Mouse (Mus musculus) gastrocnemius, postnatal 4 days (tissue): ENCODE measurements around the gene Pgf. TPM values are rescaled to one million over a fixed set of nuclear protein-coding genes. Genes with fewer than 3 reads are reported as not detected.
"Not testable (repeated sequence)": the region's sequence is repeated elsewhere in the genome, so short reads cannot be mapped to it uniquely, and the experiment has no call there.

ENCODE experiments used
- DNase-seq, 2 experiments: peaks; one replicate each; pipeline ENCODE4 v3.0.0; 2021 to 2022; ENCODE audit warnings: low spot score in 2 of 2, mixed read lengths in 2 of 2
- total RNA-seq, 2 experiments: library from RNA; stranded (reverse); gene quantifications; 2 replicates each; pipeline ENCODE4 v1.2.3; 2021

The Pgf gene
- total RNA-seq, 2 experiments from 2014 or later: 5.6 to 6.4 TPM

DNA sequence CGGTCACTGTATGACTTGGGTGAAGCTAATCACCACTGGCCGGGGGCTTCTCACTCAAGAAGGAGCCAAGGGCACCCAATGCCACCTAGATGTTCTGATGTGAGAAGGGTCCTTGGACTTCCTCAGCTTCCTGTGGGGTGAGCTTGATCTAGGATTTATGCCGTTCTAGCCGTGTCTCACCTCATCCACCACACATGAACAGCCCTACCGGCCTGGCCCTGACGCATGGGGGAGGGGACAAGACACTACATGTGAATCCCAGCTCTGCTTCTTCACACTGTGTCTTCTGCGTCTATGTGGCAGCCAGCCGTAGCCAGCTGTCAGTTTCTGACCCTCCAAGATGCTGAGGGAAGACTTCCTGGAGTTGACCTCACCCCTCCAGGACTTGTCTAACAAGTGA lies 18.8 kb downstream of the Pgf start:
- DNase-seq: no peak

DNA sequence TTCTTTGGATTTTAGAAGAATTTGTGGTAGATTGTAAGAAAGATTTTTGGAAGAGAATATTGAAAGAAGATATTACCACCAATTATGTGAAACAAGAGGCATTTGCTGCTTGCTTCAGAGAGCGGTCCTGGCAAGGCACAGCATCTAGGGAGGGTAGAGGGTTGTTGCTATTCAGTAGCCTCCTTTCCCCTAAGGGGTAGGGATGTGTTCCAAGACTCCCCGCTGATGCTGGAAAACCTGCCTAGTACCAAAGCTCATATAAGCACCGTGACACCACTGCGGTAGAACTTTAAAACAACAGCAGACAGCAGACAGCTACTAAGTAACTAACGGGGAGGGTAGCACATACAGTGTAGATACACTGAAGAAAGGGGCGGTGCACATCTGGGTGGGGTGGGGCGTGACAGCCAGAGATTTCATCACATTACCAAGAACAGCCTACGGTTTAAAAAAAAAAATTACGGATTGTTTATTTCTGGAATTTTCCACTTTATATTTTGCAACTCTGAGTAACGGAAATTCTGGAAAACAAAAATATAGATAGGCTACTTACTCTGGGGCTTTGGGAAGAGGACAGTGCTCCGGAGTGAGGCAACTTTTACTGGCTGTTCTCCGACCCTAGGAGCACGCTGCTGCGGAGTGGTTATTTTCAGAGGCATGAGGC lies 19.7 kb downstream of the Pgf start:
- no peak for DNase-seq

DNA sequence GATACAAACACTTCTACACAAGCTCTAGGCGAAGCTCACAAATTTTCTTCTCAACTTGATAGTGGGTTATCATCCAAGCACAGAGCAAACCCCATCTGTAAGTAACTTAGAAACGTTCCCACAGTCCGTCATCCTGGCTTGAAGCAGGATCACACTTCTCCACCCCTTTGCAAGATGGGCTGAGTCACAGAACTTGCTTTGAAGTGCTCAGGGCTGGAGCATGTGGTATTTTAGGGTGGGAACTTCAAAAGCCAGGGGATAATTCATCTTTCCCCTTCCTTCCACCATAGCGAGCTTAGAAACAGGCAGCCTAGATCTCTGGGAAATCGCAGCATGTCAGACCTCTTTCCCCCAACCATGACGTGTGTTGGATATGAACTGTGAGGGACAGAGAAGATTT lies 21.3 kb downstream of the Pgf start:
- no peak for DNase-seq

DNA sequence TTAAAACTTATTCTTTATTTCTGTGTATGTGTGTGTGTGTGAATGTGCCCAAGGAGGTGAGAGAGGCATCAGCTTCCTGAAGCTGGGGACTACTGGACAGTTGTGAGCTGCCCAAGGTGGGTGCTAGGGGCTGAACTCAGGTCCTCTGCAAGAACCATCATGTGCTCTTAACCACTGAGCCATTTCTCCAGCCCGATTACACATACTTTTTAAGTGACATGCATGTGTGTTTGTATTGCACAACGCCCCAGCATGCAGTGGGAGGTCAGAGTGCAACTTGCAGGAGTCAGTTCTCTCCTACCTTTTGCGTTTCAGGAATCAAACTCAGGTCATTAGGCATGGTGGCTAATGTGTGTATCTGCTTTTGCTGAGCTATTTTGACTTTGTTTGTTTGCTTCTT lies 24.6 kb downstream of the Pgf start:
- DNase-seq: no peak

DNA sequence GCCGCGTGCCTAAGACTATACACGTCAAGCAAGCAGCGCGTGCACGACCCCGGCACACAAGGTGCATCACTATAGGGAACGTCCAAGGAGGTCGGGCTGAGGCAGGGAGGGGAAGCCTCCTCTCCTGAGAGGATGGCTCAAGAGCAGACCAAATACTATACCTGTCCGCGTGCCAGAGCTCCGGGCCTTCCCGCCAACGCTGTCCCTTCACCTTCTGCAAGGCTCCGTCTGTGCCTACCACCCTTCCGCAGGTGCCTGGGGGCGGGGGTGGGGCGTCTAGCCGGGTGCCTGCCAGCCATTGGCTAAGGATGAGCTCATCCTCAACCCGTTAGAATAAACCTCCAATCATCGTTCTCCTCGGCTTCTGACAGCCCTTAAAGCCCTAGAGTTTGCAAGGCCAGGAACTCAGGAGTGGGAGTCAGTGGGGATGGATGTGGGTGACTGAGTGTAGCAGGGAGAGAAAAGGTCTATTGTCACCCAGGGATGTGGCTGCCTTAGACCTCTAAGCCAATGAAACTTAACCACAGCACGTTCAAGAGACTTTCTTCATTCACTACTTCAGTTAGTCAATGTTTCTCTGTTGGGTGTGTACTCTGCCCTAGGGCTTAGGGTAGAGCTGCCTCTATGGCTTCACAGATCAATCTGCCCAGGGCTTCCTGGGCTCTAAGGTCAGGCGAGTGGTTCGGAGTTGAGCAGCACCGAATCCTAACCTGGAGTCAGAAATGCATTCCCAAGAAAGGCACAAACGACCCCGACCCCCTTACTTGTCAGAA lies 26.4 kb downstream of the Pgf start, which contains the start of gene Rps6kl1:
Gene Rps6kl1 (minus strand): TSS at position 263 of the 773 bp plus-strand sequence.
- no peak for DNase-seq

DNA sequence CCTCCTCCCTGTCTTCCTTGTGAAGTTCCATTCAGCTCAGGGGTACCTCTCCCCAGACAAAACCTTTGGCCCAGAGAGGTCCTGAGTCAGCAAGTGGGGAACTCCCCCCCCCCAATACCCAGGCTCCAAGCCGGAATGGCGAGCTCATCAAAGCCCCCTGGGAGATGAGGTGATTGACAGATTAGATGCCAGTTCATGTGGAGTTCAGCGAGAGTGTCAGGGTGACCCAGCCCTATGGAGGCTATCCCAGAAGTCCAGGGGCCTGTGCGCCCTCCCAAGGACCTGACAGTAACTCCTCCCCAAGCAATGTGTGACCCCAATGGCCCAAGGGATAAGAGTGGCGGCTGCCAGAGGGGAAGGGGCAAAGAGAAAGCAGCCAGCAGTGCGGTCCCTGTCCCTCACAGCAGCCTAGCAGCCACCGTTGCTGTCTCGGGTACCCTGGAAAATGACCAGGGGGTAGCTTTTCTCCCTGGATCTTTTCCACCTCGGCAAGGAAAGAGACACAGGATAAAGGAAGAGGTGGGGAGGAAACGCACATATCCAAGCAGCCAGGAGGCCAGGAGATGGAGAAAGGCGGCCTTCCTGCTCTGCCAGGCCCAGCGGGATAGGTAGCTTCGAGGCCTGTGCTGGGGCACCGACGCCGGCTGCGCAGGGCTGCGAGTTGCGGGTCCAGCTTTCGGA lies 27.1 kb downstream of the Pgf start:
- DNase-seq: no peak

DNA sequence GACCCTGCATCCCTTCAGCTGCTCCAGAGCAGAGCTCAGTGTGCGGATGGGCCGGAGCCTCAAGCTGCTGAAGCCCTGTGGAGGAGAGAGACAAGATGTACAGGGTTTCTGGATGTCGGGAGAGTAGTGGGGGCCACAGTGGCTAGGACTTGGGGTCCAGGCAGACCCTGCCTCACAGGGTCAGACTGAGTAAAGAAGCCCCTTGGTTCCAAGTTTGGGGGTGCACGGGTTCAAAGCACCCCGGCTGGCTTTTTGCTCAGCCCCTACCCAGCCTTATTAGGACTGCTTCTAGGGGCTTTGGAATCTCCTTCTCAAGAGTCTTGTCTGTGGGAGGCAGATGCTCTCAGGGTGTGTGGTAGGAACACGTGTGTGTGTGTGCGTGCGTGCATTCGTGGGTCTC lies 30.7 kb downstream of the Pgf start:
- DNase-seq: no peak

DNA sequence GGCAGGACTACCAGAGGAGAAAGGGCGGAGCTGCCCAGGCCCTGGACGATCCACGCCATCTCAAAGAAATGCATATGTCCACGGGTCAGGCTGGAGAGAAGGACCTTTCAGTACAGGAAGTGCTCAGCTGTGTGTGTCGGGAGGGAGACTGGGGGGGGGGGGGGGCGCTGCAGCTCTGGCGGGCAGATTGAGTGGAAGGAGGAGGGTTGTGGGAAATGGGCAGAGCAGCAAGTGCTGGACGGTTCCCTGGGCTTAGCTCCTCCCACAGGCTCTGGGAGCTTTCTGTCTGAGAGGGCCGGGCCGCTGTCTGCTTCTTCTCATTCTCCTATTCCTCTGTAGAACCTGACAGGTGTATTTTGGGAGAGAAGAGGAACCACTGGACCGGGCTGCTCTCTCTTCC lies 31.2 kb downstream of the Pgf start:
- DNase-seq: no peak

DNA sequence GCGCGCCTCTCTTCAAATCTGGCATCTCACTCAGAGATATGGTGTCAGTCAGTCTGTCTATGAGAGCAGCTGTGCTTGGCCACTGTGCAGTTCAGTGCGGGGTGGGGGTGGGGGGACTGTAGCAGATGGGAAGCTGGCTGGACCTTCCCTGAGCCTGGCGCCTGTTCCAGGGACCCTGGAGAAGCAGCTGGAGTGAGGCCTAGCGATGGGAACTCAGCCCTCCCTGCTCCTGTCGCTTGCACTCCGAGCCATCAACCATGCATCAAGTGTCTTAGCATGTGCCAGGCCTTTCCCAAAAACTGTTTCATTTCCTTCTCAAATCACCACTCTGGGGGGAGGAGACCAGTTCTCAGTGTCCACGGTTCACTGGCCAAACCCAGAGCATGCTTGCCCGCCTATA lies 32.0 kb downstream of the Pgf start:
- peak; percentile 64 to 82 for DNase-seq

DNA sequence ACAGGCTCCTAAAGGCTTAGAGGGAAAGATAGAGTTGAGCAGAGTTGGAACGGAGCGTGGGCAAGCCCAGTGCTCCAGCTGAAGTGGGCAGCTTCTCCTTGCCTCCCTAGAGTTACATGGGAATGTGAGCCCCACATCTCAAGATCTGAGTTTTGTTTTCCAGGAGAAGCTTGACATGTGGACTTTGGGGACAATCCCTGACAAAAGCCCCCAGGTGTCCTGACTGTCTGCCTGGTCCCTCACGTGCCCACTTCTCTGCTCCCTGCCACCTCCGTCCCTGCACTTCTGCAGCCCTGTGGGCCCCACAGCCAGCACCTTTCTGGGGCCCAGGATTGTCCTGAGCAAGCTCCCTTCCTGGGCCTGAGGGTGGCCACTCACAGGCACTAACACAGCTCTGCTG lies 32.8 kb downstream of the Pgf start:
- DNase-seq: no peak

DNA sequence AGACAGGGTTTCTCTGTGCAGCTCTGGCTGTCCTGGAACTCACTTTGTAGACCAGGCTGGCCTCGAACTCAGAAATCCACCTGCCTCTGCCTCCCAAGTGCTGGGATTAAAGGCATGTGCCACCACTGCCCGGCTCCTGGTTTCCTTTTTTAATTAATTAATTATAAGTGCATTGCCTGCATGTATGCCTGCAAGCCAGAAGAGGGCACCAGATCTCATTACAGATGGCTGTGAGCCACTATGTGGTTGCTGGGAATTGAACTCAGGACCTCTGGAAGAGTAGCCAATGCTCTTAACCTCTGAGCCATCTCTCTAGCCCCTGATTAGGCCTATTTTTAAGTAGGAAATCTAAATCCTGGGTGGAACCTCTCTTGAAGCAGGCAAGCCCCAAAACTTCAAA lies 33.3 kb downstream of the Pgf start:
- not testable (repeated sequence) for DNase-seq

DNA sequence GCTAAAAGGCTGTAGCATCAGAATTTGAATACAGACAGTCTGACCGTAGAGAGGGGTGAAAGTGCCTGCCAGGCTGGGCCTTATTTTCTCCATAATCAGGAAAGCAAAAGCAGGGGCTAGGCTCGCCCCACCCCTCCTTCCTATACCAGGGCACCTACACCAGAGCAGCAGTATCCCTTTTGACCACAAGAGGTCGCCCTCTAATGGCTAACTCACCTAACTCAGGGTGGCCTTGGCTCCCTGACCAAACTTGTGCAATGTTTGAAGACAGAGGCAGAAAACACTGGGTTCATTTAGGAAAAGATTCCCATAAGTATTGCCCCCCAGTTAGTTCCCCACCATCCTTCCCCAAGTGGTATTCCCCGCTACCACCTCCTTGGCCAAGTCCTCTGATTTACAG lies 34.8 kb downstream of the Pgf start:
- peak; percentile 72 to 88 for DNase-seq

DNA sequence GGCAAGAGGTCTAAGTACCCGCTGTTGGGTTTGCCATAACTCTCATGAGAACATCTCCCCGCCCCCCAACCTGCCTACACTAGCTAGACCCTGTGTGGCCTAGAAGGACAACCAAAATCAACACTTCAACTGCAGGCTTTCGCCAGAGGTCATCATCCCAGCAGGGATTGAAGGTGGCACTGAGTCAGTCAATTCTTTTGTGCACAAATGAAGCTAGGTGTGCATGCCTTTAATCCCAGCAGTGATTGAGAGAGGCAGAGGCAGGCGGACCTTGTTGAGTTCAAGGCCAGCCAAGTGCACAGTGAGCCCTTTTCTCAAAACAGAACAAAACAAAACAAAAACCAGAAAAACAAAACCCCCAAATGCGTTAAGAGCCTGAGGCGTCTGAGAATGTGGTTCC lies 36.5 kb downstream of the Pgf start:
- no peak for DNase-seq

DNA sequence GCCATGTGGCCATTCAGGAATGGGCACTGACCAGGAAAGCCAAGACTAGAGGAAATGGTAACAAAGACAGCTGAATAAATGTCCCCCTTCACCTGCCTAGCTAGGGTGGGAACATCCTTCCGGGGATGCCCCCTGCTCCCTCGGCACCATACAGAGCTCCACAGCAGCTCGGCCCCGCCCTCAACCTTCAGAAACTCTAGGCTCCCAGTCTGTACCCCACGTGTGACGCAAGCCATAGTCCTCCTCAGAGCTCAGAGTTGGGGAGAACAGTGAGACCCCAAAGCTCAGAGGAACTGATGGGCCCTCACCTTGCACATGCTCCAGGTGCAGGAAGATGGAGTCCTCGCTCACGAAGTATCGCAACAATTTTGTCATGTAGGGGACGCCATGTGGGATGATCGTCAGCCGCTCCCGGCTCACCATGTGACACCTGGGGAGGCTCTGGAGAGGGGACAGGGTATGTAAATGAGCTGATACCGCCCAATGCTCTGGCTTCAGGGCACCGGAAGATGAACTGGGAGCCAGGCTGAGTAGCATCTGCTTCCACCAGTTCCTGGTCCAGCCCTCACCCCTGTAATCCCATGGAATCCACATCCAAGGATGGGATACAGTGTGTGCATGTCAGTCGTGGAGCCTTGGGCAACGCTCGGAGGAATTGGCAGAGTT lies 37.4 kb downstream of the Pgf start:
- no peak for DNase-seq

DNA sequence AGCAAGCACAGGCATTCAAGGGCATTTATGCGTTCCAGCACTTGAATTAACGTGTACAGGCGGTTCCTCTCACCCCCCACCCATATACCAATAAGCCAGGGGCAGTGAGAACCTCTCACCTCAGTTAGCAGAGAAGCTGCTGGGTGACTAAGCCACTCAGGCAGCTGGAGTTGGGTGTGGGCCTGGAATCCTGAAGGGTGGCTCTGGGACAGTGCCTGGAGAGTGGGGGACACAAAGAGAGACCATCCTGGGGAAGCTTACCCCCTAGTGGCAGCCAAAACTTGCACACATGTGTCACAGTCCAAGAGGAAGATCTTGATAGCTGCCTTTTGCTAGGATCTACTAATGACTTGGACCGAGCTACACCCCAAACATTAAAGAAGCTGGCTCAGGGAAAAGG lies 41.0 kb downstream of the Pgf start:
- DNase-seq: no peak

DNA sequence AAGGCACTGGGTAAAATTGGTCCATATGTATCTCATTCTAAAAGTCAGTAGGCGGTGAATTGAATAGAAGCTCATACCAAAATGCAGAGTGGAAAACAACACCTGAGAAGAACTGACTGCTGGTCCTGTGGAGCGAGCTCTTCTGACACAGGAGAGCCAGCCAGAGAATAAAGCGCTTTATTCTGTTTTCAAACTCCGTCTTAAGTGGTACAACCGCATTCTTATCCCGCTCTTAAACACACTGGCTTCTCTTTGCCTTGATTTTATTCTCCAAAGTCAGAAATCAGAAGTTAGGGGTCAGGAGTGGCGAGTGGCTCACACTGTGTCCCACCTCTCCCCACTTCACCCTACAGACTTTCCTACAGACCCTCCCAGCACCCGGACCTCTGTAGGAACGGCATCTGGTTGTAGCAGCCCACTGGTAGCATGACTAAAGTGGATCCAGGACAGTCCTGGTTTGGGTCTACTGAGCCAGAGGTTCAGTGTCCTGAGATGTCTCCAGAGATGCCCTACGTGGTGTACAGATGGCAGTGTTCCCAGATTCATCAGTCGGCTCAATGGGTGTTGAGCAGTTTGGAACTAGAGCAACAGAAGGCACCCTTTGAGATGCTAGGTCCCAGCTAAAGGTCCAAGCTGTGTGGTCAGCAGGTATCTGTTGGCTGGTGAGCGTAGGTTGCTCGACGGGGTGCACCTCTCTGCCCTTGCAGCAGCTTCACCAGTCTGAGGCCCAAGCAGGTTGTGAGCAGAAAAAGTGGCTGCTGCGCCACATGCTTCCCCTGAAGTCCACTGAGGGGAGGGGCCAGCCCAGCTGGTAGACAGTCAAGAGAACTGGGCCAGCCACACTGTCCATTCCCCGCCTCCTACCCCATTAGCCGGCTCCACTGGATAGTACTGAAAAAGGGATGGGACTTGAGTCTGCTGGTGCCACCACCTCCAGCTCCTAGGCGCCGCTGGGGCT lies 41.8 kb downstream of the Pgf start:
- DNase-seq: no peak

DNA sequence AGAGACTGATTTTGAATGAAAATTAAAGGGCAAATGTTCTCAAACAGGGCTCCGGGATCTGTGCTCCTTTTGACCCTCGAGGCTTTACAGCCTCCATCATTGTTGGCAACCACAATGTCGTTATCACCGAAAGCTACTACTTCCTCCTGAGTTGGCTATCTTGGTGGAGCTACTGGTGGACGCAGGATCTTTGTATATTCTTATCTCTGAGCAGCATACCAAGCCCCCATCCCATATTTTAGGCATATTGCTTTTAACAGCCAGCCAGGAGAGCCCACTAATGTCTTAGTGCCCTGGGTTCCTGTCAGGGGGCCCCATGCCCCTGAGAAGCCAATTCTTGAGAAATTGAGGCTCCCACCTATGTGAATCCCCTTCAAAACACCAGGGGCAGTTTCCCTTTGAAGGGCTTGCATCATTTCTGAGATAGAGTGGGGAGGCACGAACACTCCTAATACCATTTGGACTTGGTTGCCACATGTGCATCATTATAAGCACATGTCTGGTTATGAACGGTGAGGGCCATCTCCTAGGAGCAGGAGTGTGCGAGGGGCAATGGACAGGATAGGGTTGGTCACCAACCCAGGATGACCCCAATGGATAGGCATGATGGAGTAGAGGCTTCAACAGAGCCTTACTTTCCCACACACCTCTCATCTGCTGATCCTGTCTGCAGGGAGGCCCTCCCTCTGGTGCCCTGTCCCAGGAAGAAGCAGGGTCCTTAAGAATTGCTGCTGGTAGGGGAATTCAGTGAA lies 43.4 kb downstream of the Pgf start:
- no peak for DNase-seq

DNA sequence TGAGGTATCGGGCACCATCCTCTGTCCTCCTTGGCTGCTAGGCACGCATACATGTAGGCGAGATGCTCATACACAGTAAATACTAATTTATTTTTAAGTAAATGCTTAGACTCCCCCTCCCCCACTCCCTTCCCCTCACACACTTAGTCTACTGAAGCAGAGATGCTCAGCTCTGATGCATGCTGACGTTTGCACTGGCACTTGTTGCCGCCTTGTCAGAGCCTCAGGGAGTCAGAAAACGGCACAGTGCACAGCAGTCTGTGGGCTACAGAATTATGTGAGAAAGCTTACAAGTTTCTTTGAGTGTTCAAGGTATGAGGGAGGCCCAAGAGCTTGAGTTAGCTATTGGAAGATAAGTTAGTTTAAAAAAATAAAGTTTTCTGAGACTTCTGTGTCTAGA lies 46.2 kb downstream of the Pgf start:
- DNase-seq: no peak

DNA sequence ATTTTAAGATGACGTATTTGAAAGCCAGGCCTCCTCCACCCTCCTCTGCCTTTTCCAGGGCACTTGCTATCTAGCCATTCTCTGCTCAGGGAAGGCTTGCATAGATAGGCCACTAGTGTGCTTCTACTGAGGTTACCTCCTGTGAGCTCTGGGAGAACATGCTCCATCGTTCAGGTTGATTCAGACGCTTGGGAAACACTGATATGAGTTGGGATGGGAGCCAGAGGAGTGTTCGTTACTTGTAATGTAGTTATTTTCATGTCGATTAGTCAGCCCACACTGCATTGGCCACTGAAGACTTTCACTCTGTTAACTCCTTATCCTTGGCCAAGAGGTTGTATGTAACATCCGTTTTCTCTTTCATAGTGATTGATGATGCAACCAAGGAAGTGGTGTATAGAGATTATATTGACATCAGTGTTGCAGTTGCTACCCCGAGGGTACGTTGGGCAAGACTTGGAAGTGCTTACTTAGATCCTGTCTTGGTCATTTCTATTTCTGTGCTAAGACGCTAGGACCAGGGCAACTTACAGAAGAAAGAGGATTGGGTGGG lies 48.1 kb downstream of the Pgf start:
- DNase-seq: no peak
